Mouse (Mus musculus) gastrocnemius, postnatal 25 days (tissue): ENCODE results near the gene Abca3. TPM values are rescaled to one million over a fixed set of nuclear protein-coding genes. Genes with fewer than 3 reads are reported as not detected.
"Not testable (repeated sequence)": the region's sequence is repeated elsewhere in the genome, so short reads cannot be mapped to it uniquely, and the experiment has no call there.

Source experiments
- DNase-seq: peaks from one replicate; pipeline ENCODE4 v3.0.0; 2022
- total RNA-seq, 2 experiments: library from RNA; stranded (reverse); gene quantifications; 1 replicate in 1 of 2; 2 replicates in 1 of 2; pipeline ENCODE4 v1.2.3; 2021

The Abca3 gene
- total RNA-seq, 2 experiments from 2014 or later, result 6.7 to 7.3 TPM

- no peak for DNase-seq
Observed at GRCm38 (mm10) chr17:24383789-24384188, 32.0 kb downstream of the Abca3 start.

DNA sequence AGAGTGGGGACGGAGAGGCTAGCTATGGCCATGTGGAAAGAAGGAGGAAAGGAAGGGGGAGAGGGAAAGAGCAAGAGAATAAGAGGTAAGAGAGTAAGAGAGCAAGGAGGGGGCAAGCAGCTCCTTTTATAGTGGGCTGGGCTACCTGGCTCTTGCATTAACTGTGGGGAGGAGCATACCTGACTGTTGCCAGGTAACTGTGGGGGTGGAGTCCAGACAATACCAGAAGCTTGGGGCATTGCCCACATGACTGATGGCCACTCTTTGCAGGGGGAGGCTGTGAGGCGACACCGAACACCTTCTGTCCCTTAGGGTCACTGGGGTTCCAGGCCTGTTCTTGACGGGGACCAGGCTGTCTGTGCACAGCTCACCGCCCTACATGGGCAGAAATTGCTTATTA, 37.0 kb downstream of the Abca3 start:
- DNase-seq, result no peak

DNA sequence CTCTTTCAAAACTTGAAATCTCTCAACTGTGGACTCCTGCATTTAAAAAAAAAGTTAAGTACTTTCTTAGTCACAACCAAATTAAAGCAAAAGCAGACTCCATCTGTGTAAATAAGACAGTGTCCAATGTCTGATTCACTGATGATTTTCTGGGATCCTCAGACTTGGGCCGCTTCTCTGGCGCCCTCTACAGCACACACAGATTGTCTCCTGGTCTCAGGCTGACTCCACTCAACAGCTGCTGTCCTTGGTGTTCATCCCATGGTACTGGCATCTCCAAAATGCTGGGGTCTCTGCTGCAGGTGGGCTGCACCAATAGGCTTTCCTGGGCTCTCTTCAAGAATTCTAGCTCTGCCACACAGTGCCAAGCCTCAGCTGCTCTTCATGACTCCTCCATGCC, 38.1 kb downstream of the Abca3 start:
- no peak for DNase-seq

DNA sequence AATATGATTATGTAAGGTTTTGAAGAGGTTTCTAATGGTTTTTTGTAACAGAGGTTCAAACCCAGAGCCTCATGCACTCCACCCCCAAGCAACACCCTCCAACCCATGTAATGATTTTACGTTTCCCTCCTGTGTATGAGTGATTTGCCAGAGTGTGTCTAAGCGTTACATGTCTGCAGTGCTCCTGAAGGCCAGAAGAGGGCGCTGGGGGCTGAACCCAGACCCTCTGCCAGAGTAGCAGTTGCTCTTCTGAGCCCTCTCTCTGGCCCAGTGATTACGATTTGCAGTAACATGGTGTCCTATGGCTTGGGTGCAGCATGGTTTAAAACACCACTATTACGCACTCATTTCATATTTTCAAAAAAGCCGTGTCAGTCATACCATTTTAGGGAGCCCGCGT, 39.4 kb downstream of the Abca3 start:
- no peak for DNase-seq

DNA sequence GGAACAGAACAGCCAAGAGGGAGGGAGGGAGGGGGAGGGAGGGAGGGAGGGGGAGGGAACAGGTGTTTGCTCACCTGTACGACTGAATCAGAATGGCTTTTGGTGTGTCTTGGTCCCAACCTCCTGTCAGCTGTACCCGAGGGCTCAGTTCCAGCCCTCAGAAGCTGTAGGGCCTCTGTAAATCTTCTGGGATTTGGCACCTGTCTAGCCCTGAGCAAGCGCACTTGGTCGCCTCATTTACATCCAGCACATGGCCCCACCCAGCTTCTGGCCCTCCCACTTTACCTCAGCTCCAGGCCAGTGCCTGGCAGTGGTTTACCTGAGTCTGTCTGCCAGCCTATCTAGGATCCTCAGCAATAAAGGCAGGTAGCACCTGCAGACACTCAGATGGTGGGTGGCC, 41.8 kb downstream of the Abca3 start:
- no peak for DNase-seq

- no peak for DNase-seq
Observed at GRCm38 (mm10) chr17:24394456-24394855, 42.7 kb downstream of the Abca3 start.

DNA sequence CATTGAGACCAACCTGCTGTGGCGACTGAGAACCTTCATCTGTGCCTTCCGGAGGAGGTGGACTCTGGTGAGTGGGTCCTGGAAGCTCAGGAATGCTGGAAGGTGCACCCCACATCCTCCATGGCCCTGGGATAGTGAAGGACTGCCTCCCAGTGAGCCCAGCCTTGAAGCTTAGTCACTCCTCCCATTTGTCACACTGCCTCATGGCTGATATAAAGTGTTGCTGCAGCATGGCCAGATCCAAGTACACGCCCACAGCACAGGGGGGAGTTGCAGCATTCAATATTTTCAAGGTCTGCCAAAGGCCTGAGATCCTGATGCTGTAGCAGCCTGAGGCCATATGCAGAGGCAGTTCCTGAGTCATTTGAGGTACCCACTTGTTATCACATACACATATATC, 50.6 kb downstream of the Abca3 start:
- no peak for DNase-seq

GRCm38 (mm10) chr17:24407116-24407803, 55.5 kb downstream of the Abca3 start:
- no peak for DNase-seq

GRCm38 (mm10) chr17:24413557-24414211, 61.9 kb downstream of the Abca3 start:
- no peak for DNase-seq

- DNase-seq, result peak; percentile 97
Observed at GRCm38 (mm10) chr17:24414230-24414976, 62.7 kb downstream of the Abca3 start, which contains the start of gene Rnps1. Gene Rnps1, plus strand, starts transcription at chr17:24414565.

DNA sequence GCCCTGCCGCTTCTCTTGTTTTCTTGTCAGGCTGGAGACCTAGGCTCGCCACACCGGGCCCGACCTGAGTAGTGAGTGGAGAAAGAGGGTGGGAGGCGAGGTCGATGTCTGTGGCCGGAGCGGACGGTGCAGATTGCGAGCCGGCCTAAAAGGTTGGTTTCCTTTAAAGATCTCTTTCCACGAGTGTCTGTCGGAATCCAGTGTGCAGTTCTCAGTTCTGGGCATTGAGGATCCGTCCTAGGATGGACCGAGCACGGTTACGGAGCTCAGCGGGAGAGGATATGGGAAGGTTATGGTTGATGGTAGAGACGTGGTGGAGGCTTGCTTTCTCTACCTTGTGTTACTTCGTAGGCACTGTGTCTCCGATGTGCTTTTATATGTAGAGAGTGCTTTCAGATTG, 63.3 kb downstream of the Abca3 start:
- DNase-seq, result no peak

GRCm38 (mm10) chr17:24416051-24416652, 64.4 kb downstream of the Abca3 start:
- DNase-seq, result no peak

GRCm38 (mm10) chr17:24423114-24423513, 71.4 kb downstream of the Abca3 start:
- no peak for DNase-seq

GRCm38 (mm10) chr17:24424489-24424888, 72.7 kb downstream of the Abca3 start:
- no peak for DNase-seq

DNA sequence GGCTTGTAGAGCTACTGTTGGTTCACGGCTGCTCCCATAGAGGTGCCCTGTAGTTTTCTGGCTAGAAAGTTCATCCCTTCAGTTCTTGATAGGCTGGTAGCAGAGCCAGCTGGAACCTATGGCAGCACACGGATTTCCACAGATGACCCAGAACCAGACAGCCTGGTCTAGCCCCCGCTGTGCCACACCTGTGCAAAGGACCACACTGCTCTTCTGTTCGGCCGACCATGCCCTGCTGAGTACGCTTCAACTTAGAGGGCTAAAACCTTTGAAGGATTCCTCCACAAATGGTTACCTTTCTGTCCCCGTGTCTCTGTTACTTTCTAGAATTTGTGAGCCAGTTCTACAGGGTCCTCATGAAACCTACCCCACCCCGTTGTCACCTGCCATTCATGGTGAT, 73.6 kb downstream of the Abca3 start:
- not testable (repeated sequence) for DNase-seq

DNA sequence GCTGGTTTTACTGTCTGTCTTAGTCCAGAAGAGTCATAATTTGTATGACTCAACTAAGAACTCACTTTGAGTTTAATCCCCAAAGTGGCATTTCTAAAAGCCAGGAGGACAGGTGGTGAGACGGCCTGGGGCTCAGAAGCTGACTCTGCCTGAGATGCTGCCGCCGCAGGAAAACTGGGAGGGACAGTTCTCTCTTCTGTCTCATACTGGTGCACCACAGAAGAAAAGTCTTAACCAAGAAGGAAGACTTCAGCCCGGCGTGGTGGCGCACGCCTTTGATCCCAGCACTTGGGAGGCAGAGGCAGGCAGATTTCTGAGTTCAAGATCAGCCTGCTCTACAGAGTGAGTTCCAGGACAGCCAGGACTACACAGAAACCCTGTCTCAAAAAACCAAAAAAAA, 74.2 kb downstream of the Abca3 start:
- no peak for DNase-seq

DNA sequence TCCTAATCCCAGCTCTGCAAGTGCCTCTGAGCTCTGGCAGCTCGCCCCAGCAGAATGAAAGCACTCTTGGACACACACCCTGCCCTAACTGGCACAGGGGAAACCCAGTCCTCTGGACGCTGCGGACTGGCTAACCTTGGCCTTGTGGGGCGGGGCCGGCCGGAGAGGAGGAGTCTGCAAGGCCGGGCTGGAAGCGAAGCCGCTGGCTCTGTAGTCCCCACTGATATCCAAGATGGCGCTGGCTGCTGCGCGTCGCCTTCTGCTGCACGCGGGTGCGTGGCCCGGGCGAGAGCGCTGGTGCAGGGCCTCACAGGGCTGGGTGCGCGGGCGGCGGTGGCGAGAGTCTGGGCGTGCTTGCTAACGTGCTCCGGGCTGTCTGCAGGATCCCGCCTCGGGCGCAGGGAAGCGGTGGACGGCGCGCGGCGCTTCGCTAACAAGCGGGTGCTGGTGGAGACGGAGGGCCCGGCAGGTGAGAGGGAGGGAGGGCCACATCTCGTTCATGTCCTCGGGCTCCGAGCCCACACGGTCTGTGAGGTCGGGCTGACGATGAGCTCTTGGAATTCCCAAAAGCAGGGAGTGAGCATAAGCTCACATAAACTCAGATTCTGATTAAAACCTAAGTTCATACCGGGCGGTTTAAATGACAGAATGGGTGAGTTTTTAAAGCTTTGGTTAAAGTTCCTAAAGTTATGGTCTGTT, 74.9 kb downstream of the Abca3 start, which contains the start of gene Eci1:
Gene Eci1 (plus strand): TSS at position 171 of the 699 bp plus-strand sequence.
- DNase-seq, result peak; percentile 98

- DNase-seq, result no peak
Observed at GRCm38 (mm10) chr17:24427170-24427557, 75.4 kb downstream of the Abca3 start.

GRCm38 (mm10) chr17:24429201-24429983, 77.6 kb downstream of the Abca3 start:
- peak; percentile 55 for DNase-seq

DNA sequence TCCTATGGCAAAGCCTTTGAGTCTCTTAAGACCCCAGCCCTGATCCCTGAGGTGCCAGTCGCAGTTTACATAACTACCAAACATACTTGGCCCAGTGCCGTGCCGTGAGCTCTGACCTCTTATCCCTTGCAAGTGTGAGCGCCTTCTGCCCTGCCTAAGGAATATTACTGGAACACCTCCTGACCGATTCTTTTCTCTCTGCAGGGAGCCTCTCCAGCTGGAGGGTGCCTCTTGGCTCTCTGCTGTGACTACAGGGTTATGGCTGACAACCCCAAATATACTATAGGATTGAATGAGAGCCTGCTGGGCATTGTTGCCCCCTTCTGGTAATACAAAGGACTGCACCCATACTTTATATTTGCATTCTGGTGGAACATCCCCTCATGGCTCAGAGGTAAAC, 85.3 kb downstream of the Abca3 start:
- no peak for DNase-seq

GRCm38 (mm10) chr17:24440377-24440776, 88.6 kb downstream of the Abca3 start:
- DNase-seq, result no peak
